Mouse (Mus musculus) liver (tissue): Measurements from ENCODE around the gene Olfr491.

Source experiments
- DNase-seq: peaks from one replicate; pipeline ENCODE4 v3.0.0-alpha.2; 2020; ENCODE audit warnings: mixed read lengths

Gene Olfr491

GRCm38 (mm10) chr7:108313151-108313550, at the start of gene Olfr491:
Gene Olfr491, plus strand, starts transcription at chr7:108313451.
- no peak for DNase-seq

- DNase-seq: no peak
Observed at GRCm38 (mm10) chr7:108288834-108289233, 24.4 kb upstream of the Olfr491 start, which contains the start of gene Olfr490. Gene Olfr490, minus strand, starts transcription at chr7:108288934.

GRCm38 (mm10) chr7:108323574-108323973, 10.3 kb downstream of the Olfr491 start, which contains the start of gene Olfr492:
Gene Olfr492, minus strand, starts transcription at chr7:108323674.
- DNase-seq: no peak

- no peak for DNase-seq
Observed at GRCm38 (mm10) chr7:108346879-108347278, 33.6 kb downstream of the Olfr491 start, which contains the start of gene Olfr493. Gene Olfr493, minus strand, starts transcription at chr7:108346979.

GRCm38 (mm10) chr7:108365035-108365434, 51.8 kb downstream of the Olfr491 start, which contains the start of gene Olfr494:
Gene Olfr494, plus strand, starts transcription at chr7:108365335.
- no peak for DNase-seq
